Mouse (Mus musculus) frontal cortex, postnatal 14 days (tissue): Measurements from ENCODE around the gene Pax8.

ENCODE experiments used
- DNase-seq, 2 experiments: peaks; one replicate each; pipeline ENCODE4 v3.0.0; 2022; ENCODE audit warnings: low spot score in 2 of 2

Pax8 gene

DNA sequence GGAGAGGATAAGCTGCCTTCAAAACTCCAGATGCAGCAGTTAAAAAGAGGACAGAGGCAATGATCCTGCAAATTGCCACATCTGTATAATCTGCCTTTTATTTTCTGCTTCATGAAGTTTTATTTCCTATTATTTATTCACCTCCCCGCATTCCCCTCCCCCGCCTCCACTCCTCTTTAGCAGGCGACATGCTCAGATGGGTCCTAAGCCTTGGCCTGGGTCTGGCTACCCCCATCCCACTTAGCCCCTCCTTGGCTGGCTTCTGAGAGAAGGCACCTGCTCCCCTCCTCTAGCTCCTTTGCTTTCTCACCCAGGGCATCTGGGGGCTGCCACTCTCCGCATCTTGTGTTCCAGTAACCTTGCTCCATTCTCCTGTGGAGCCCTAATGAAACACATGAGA, 61.7 kb downstream of the Pax8 start:
- DNase-seq, result no peak

DNA sequence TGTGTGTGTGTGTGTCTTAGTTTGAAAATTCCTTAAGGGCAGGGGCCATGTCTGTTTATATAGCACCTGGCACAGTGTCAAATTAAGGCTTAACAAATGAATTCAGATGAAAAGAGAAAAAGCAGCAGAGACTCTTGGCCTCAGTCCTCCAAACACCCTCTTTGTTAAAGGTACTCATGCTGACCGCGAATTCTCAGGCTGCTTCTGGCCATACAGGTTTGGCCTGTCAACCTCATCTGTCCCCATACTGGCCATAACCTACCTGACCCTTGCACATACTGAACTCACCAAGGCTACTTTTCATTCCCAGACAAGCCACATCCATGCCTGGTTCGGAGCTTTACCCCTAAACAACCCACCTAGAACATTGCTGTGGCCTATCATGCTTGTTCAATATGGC, 62.2 kb downstream of the Pax8 start:
- DNase-seq, result no peak

GRCm38 (mm10) chr2:24409166-24409565, 66.2 kb downstream of the Pax8 start:
- peak in 1 of 2 experiments; percentile 65 for DNase-seq

GRCm38 (mm10) chr2:24407701-24408485, 67.5 kb downstream of the Pax8 start:
- DNase-seq, result no peak

DNA sequence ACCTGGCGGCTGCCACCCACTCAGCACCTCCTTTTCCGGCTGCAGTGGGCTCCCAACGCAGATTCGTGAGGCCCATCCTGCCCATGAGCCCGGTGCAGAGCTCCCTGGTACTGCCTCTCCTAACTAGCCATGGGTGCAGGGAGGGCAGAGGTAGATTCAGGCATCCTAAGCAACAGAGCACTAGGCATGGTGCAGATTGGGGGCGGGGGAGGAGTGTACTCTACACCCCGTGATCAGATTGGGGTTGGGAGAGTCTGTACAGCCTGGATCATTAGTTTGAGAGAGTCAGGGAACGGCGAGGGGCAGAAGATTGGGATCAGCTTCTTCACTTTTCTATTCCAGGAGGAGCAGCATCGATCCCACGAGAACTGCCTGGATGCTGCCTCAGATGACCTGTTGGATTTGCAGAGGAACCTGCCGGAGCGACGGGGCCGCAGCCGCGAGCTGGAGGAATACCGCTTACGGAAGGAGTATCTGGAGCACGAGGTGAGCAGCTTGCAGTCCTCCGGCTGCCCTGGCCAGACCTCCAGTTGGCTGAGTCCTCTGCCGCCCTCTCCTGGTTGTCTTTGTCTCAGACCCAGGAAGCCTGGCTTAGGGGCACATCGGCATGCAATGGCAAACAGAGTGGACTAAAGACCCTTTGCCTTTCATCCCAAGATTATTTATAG, 69.9 kb downstream of the Pax8 start:
- DNase-seq, result peak in 1 of 2 experiments; percentile 57

DNA sequence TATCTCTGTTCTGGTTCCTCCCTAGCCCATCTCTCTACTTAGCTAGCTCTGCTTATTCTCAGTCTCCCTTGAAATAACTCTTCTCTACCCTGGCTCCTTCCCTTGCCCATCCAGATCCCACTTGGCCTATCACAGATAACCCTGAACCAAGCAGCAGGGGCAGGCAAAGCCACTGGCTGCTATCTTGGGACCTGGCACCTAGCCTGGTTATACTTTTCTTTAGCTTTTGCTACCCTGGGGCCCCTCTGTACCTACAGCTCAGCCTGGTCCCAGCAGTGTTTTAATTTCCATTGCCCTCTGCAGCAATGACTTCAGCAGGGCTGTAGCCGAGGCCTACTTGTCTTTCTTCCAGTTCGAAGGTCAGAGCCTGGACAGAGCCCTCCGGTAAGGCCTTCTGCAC, 74.7 kb downstream of the Pax8 start:
- no peak for DNase-seq

DNA sequence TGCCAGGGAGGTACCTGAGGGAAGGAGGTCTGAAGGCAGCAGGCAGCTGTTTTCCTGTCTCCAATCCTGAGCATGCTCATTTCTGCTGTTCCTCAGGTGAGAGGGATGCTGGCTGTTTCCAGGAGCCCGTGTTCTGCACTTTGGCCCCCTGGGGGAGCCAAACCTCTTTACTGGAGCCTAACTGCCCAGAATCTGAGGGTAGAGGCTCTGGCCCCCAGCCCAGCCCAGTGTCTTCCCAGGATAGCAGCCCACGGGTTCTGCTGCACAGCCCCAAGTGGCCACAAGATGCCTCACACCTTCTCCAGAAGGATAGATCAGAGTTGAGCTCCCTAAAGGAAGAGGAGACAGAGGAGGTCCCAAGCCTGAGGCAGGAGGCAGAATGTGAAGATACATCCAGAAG, 78.3 kb downstream of the Pax8 start:
- DNase-seq, result no peak

- DNase-seq, result no peak
These were observed 82.1 kb downstream of the Pax8 start for GRCm38 (mm10) chr2:24393251-24393650.

GRCm38 (mm10) chr2:24387361-24388283, 87.8 kb downstream of the Pax8 start:
- no peak for DNase-seq

DNA sequence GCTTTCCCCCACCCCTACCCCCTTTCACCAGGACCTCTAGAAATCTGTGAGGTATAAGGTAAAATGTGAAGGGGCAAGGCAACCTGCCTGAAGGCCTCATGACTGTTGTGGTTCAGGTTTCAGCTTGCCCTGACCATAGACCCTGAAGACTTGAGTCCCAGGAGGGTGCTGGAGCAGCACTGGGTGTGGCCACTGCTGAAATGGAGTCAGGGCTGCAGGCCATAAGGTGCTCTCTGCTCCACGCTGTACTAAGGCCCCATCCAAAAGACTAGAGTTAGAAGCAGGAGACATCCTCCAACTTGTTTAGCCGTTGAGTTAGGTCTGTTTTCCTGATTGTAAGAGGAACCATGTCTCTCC, 88.5 kb downstream of the Pax8 start:
- DNase-seq, result no peak

- DNase-seq, result no peak
These were observed 89.0 kb downstream of the Pax8 start for GRCm38 (mm10) chr2:24386158-24386963.

- DNase-seq, result no peak
These were observed 90.1 kb downstream of the Pax8 start for GRCm38 (mm10) chr2:24385111-24385961.

DNA sequence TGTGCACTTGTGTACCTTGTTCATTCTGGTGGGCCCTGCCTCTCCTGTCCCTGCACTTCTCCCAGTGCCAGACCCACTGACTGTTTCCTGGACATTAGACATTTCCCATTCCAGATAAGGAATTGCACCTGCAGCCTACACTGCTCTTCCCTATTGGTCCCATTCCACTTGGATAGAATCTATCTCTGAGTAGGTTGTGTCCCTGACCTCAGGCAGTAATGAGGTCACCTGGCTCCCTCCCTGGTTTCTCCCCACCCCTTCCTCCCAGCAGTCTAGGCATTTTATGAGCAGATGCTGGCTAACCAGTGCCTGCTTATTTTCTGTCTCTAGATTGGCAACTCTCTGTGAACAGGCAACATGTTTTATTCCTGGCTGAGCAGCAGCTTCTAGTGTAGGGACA, 91.0 kb downstream of the Pax8 start:
- DNase-seq, result no peak

DNA sequence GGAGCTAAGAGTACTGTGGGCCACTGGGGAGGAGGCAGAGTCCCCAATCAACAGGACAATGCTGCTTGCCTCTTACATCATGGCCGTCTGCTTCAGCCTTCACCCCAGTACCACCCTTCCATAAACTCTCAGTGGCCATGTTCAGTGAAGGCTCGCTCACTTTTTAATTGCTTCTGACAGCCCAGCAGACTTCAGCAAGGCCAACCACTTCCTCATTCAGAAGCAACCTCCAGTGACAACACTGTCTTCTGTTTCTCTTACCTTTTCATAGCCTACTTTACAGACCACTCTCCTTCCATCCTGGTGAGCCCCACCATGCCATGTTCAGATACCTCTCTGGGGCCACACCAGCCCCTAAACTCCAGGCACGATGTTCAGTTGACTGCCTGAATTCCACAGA, 91.8 kb downstream of the Pax8 start:
- no peak for DNase-seq

DNA sequence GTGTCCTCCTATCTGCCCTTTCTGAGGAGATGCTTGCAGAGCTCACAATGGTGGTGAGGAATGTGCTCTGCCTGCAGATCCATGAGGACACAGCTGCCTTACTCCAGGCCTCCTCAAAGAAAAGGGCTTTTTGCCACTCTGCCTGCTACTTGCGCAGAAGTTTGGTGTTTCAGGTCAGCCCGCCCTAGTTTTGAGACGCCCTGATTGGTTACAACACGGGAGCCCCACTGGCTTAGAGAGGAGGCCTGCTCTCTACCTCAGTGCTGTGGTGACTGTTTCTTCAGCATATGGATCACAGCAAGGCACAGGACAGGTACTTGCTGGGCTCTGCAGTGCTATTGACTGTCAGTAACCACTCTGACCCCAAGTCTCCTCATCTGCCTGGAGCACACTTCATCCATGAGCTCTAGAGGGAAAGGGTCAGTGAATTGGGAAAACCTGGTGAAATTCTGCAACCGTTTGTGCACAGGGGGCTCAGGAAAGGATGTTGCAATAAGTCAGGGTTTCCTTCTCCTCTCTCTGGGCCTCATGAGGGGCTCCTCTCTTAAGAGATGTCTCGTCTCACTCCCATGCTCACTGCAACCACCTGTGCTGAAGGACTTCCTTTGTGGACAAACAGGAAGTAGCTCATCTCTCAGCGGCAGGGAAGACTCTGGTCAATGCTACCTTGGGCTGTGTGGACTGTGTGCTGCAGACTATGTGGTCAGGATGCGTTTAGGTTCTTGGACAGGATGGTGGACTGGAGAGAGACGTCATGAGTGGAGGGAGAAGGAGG, 92.8 kb downstream of the Pax8 start:
- no peak for DNase-seq

GRCm38 (mm10) chr2:24378747-24379450, 96.5 kb downstream of the Pax8 start:
- no peak for DNase-seq
